13 mouse cellular contexts compared by ENCODE assay signal in the genomic region with DNA sequence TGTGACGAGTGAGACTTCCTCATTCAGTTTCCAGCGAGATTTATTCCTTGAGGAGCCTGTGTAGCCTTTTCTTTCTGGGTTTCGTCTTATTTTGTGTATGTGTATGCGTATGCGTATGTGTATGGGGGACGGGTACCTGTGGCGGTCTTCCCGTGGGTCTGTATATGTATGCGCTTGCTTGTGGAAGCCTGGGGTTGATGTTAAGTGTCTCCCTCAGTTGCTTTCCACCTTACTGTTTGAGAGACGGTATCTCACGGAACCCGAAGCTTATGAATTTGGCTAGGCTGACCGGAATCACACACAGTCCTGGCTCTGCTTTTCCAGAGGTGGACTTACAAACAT.
DNase-seq lines count a peak whose midpoint lies in the region; ATAC-seq and TF ChIP-seq lines count a peak whose summit lies in the region.
"Had no signal": no experiment of that assay in that cellular context is flagged by ENCODE, and none has a peak within 500 bp of the region (broad histone marks: within the 10 kb centered on the region; RNA-seq: fewer than 3 reads in every experiment).

No protein-coding gene starts in this region.

- H3K4me1 ChIP-seq in kidney, postnatal 0 days (replicated peaks; ENCODE audit: insufficient read depth, low read length): no peaks in the 10 kb centered on the region; the same call in 1 of the 2 replicates
- H3K4me1 ChIP-seq in hindbrain, embryonic 12.5 days: peaks cover 14% of the 10 kb centered on the region
- H3K4me1 ChIP-seq in midbrain, embryonic 10.5 days: peaks cover 11% of the 10 kb centered on the region
- H3K4me1 ChIP-seq in neural tube, embryonic 14.5 days (ENCODE audit: control insufficient read depth, insufficient read depth, low read length): peaks cover 5% of the 10 kb centered on the region; the same call in 1 of the 2 replicates
- H3K4me1 ChIP-seq: liver, embryonic 13.5 days had no signal

- no peaks in the 10 kb centered on the region for H3K9me3 ChIP-seq in kidney, postnatal 0 days (replicated peaks; ENCODE audit: low read length)
- H3K9me3 ChIP-seq in hindbrain, embryonic 12.5 days (replicated peaks): 0 out of 2 replicates have a peak, but pooled peaks cover 3% of the 10 kb centered on the region
- no peaks in the 10 kb centered on the region for H3K9me3 ChIP-seq in midbrain, embryonic 10.5 days (replicated peaks)
- no peaks in the 10 kb centered on the region for H3K9me3 ChIP-seq in neural tube, embryonic 14.5 days (ENCODE audit: control insufficient read depth, low read length)
- H3K9me3 ChIP-seq: liver, embryonic 13.5 days had no signal

- DNase-seq in kidney, postnatal 0 days (ENCODE audit: low spot score): no peak
- DNase-seq in kidney, postnatal 25 days: no peak
- no peak for DNase-seq in midbrain, embryonic 10.5 days (ENCODE audit: low spot score)
- no peak for DNase-seq in kidney, adult 18-20 months
- DNase-seq: kidney, adult 9 months; layer of hippocampus, adult 9-11 months; liver, embryonic 13.5 days; right cerebral cortex, postnatal 4 days; thymus, adult 2 months had no signal

- H3K4me3 ChIP-seq in kidney, postnatal 0 days (replicated peaks; ENCODE audit: low read depth, low read length): no peak overlapping the region
- no peak overlapping the region for H3K4me3 ChIP-seq in hindbrain, embryonic 12.5 days
- peak overlapping the region; percentile 42; the same call in 1 of the 2 replicates for H3K4me3 ChIP-seq in midbrain, embryonic 10.5 days
- no peak overlapping the region for H3K4me3 ChIP-seq in neural tube, embryonic 14.5 days (ENCODE audit: low read depth, low read length)

- no peaks in the 10 kb centered on the region for H3K27me3 ChIP-seq in kidney, postnatal 0 days (ENCODE audit: insufficient read depth, low read length)
- peaks cover 11% of the 10 kb centered on the region; the same call in 1 of the 2 replicates for H3K27me3 ChIP-seq in hindbrain, embryonic 12.5 days
- peaks cover 27% of the 10 kb centered on the region for H3K27me3 ChIP-seq in midbrain, embryonic 10.5 days (ENCODE audit: low read depth, poor library complexity, severe bottlenecking)
- H3K27me3 ChIP-seq in neural tube, embryonic 14.5 days (ENCODE audit: control insufficient read depth, insufficient read depth, low read length): no peaks in the 10 kb centered on the region

- TF ChIP-seq CTCF in kidney, postnatal 0 days (IDR thresholded peaks at IDR 0.05; ENCODE audit: low read depth): no peak

- H3K9ac ChIP-seq in kidney, postnatal 0 days (ENCODE audit: low read depth, low read length): no peak overlapping the region
- H3K9ac ChIP-seq in hindbrain, embryonic 12.5 days: no peak overlapping the region
- no peak overlapping the region for H3K9ac ChIP-seq in neural tube, embryonic 14.5 days (replicated peaks; ENCODE audit: low read depth, low read length)
- H3K9ac ChIP-seq: liver, embryonic 13.5 days had no signal

- peak overlapping the region; percentile 48; the same call in 1 of the 2 replicates for H3K4me2 ChIP-seq in kidney, postnatal 0 days (ENCODE audit: low read length)
- H3K4me2 ChIP-seq in hindbrain, embryonic 12.5 days (replicated peaks): peak overlapping the region; percentile 52
- H3K4me2 ChIP-seq in neural tube, embryonic 14.5 days (ENCODE audit: low read depth, low read length): peak overlapping the region; percentile 42

- no peak overlapping the region for H3K27ac ChIP-seq in kidney, postnatal 0 days
- no peak overlapping the region for H3K27ac ChIP-seq in hindbrain, embryonic 12.5 days
- H3K27ac ChIP-seq in midbrain, embryonic 10.5 days (replicated peaks): no peak overlapping the region
- H3K27ac ChIP-seq in neural tube, embryonic 14.5 days (ENCODE audit: low read depth, low read length): no peak overlapping the region
- H3K27ac ChIP-seq: liver, embryonic 13.5 days had no signal

- 79% methylated on average over 13 of the region's 13 CpGs for WGBS in kidney, postnatal 0 days
- 69% methylated on average over 13 of the region's 13 CpGs for WGBS in hindbrain, embryonic 12.5 days
- 70% methylated on average over 13 of the region's 13 CpGs for WGBS in midbrain, embryonic 10.5 days
- 61% methylated on average over 13 of the region's 13 CpGs for WGBS in neural tube, embryonic 14.5 days

- H3K36me3 ChIP-seq in kidney, postnatal 0 days (ENCODE audit: insufficient read depth, low read length): no peaks in the 10 kb centered on the region
- no peaks in the 10 kb centered on the region for H3K36me3 ChIP-seq in hindbrain, embryonic 12.5 days
- no peaks in the 10 kb centered on the region for H3K36me3 ChIP-seq in midbrain, embryonic 10.5 days
- H3K36me3 ChIP-seq in neural tube, embryonic 14.5 days (ENCODE audit: control insufficient read depth, insufficient read depth, low read length): no peaks in the 10 kb centered on the region
- H3K36me3 ChIP-seq: liver, embryonic 13.5 days had no signal

- ATAC-seq in kidney, postnatal 0 days (replicated peaks; ENCODE audit: low FRiP score, low read depth): no peak
- ATAC-seq in hindbrain, embryonic 12.5 days (ENCODE audit: low FRiP score): no peak
- peak; percentile 19; the same call in 1 of the 2 replicates for ATAC-seq in neural tube, embryonic 14.5 days (ENCODE audit: low read depth)
- ATAC-seq in megakaryocyte, adult 5-6 weeks (ENCODE audit: poor library complexity, severe bottlenecking): no peak
- ATAC-seq: CD4-positive, CD25-positive, alpha-beta regulatory T cell, adult 4 months had no signal
